Mouse (Mus musculus) MEL (cell line): Measurements from ENCODE around the gene Mcm2. TPM values are rescaled to one million over a fixed set of nuclear protein-coding genes. Genes with fewer than 3 reads are reported as not detected.

Source experiments
- DNase-seq: peaks from one replicate; pipeline ENCODE4 v3.0.0; 2011; ENCODE audit warnings: low read depth, low spot score
- H3K27ac ChIP-seq: 2 replicates; pipeline ENCODE4 v1.5.1; 2012; ENCODE audit warnings: low read depth, mild to moderate bottlenecking, control low read depth, low read length, moderate library complexity; ENCODE audit not compliant: control insufficient read depth
- H3K27me3 ChIP-seq, 2 experiments: fragments of 150-350 bp in 1 of 2; sonication (generic) in 1 of 2; 2 replicates each; pipeline ENCODE4 v1.6.1; 2012; ENCODE audit warnings: low read length in 2 of 2, mild to moderate bottlenecking in 2 of 2, improper control_type of control experiment in 1 of 2, moderate library complexity in 1 of 2; ENCODE audit not compliant: insufficient read depth in 2 of 2, control insufficient read depth in 1 of 2
- H3K36me3 ChIP-seq, 2 experiments: 2 replicates each; pipeline ENCODE4 v1.6.1; 2012 to 2014; ENCODE audit warnings: low read length in 2 of 2, improper control_type of control experiment in 1 of 2, inconsistent platforms in 1 of 2, mild to moderate bottlenecking in 1 of 2; ENCODE audit not compliant: insufficient read depth in 2 of 2, control insufficient read depth in 1 of 2
- H3K4me1 ChIP-seq, 2 experiments: fragments of 150-350 bp in 1 of 2; sonication (generic) in 1 of 2; 2 replicates each; pipeline ENCODE4 v1.6.1; 2012; ENCODE audit warnings: low read length in 2 of 2, improper control_type of control experiment in 1 of 2, mild to moderate bottlenecking in 1 of 2; ENCODE audit not compliant: insufficient read depth in 2 of 2, control insufficient read depth in 1 of 2
- H3K4me3 ChIP-seq, 2 experiments: fragments of 150-350 bp in 1 of 2; sonication (generic) in 1 of 2; 2 replicates each; pipeline ENCODE4 v1.5.1; 2012; ENCODE audit warnings: low read depth in 2 of 2, low read length in 2 of 2, mild to moderate bottlenecking in 2 of 2, moderate library complexity in 2 of 2, control low read depth in 1 of 2, improper control_type of control experiment in 1 of 2; ENCODE audit not compliant: control insufficient read depth in 1 of 2, insufficient read depth in 1 of 2
- H3K79me2 ChIP-seq: 2 replicates; pipeline ENCODE4 v1.6.1; 2012; ENCODE audit warnings: mild to moderate bottlenecking, low read length, moderate library complexity; ENCODE audit not compliant: control insufficient read depth, poor library complexity, insufficient read depth
- H3K9ac ChIP-seq: 2 replicates; pipeline ENCODE4 v1.6.1; 2012; ENCODE audit warnings: low read depth, mild to moderate bottlenecking, control low read depth, low read length, moderate library complexity; ENCODE audit not compliant: control insufficient read depth, poor library complexity, severe bottlenecking
- H3K9me3 ChIP-seq: fragments of 150-350 bp; sonication (generic); replicated peaks from 2 replicates; pipeline ENCODE4 v1.6.1; 2012; ENCODE audit warnings: mild to moderate bottlenecking, low read length, improper control_type of control experiment, moderate library complexity; ENCODE audit not compliant: insufficient read depth
- CHD2 ChIP-seq: IDR thresholded peaks from 2 replicates; pipeline ENCODE4 v1.6.1; 2011; ENCODE audit warnings: low read length, improper control_type of control experiment
- CTCF ChIP-seq, 3 experiments: IDR thresholded peaks in 2 of 3; conservative IDR thresholded peaks in 1 of 3; 2 replicates each; pipeline ENCODE4 v1.5.1; 2011 to 2012; ENCODE audit warnings: low read length in 3 of 3, low read depth in 2 of 3, mild to moderate bottlenecking in 2 of 3, improper control_type of control experiment in 1 of 3, inconsistent platforms in 1 of 3, mixed read lengths in 1 of 3, moderate library complexity in 1 of 3; ENCODE audit not compliant: control insufficient read depth in 1 of 3, insufficient read depth in 1 of 3, poor library complexity in 1 of 3, severe bottlenecking in 1 of 3
- E2F4 ChIP-seq: IDR thresholded peaks from 2 replicates; pipeline ENCODE4 v1.6.1; 2011; ENCODE audit warnings: low read depth, low read length, improper control_type of control experiment, borderline replicate concordance
- GATA1 ChIP-seq: IDR thresholded peaks from 2 replicates; pipeline ENCODE4 v1.6.1; 2011; ENCODE audit warnings: low read depth, low read length, improper control_type of control experiment
- MAZ ChIP-seq: IDR thresholded peaks from 2 replicates; pipeline ENCODE4 v1.6.1; 2012; ENCODE audit warnings: low read depth, mild to moderate bottlenecking, inconsistent platforms, low read length, improper control_type of control experiment
- MEF2A ChIP-seq: IDR thresholded peaks from 2 replicates; pipeline ENCODE4 v1.6.1; 2014; ENCODE audit warnings: low read depth, mild to moderate bottlenecking, inconsistent platforms, low read length, improper control_type of control experiment; ENCODE audit not compliant: poor library complexity, insufficient replicate concordance, severe bottlenecking; ENCODE audit errors: extremely low read depth
- MYC ChIP-seq: IDR thresholded peaks from 2 replicates; pipeline ENCODE4 v1.6.1; 2011; ENCODE audit warnings: low read depth, mild to moderate bottlenecking, low read length, improper control_type of control experiment, moderate library complexity
- RCOR1 ChIP-seq: IDR thresholded peaks from 2 replicates; pipeline ENCODE4 v1.6.1; 2012; ENCODE audit warnings: low read depth, mild to moderate bottlenecking, inconsistent platforms, low read length, improper control_type of control experiment
- SIN3A ChIP-seq: IDR thresholded peaks from 2 replicates; pipeline ENCODE4 v1.6.1; 2012; ENCODE audit warnings: low read length, improper control_type of control experiment, inconsistent platforms
- SMC3 ChIP-seq: IDR thresholded peaks from 2 replicates; pipeline ENCODE4 v1.6.1; 2011; ENCODE audit warnings: low read depth, low read length, improper control_type of control experiment
- TAL1 ChIP-seq: IDR thresholded peaks from 2 replicates; pipeline ENCODE4 v1.6.1; 2012; ENCODE audit warnings: mild to moderate bottlenecking, inconsistent platforms, low read length, moderate library complexity, mixed read lengths
- TBP ChIP-seq: IDR thresholded peaks from 2 replicates; pipeline ENCODE4 v1.8.0; 2011; ENCODE audit warnings: low read depth, low read length, improper control_type of control experiment
- UBTF ChIP-seq: IDR thresholded peaks from 2 replicates; pipeline ENCODE4 v1.6.1; 2012; ENCODE audit warnings: low read depth, mild to moderate bottlenecking, inconsistent platforms, low read length, improper control_type of control experiment, moderate library complexity, borderline replicate concordance; ENCODE audit not compliant: insufficient read depth
- USF2 ChIP-seq, 2 experiments: IDR thresholded peaks; 2 replicates each; pipeline ENCODE4 v1.6.1; 2011 to 2012; ENCODE audit warnings: improper control_type of control experiment in 2 of 2, low read length in 2 of 2, borderline replicate concordance in 1 of 2, inconsistent platforms in 1 of 2, low read depth in 1 of 2, mild to moderate bottlenecking in 1 of 2; ENCODE audit not compliant: insufficient read depth in 1 of 2
- ZKSCAN1 ChIP-seq: IDR thresholded peaks from 2 replicates; pipeline ENCODE4 v1.6.1; 2012; ENCODE audit warnings: low read depth, mild to moderate bottlenecking, inconsistent platforms, low read length, improper control_type of control experiment, moderate library complexity
- polyA plus RNA-seq, 2 experiments: library from polyadenylated mRNA; stranded (reverse) in 1 of 2; unstranded in 1 of 2; fragments of >175 nt in 1 of 2; fragments of >200 nt in 1 of 2; gene quantifications; 2 replicates each; pipeline versions ENCODE4 v1.2.1 to v1.2.4; 2012; ENCODE audit warnings: low replicate concordance in 2 of 2, low read depth in 1 of 2; ENCODE audit not compliant: insufficient read length in 2 of 2, insufficient read depth in 1 of 2, missing spikeins in 1 of 2
- total RNA-seq: library from RNA; depleted of rRNA; stranded (reverse); fragments of 300-350 nt; gene quantifications from 2 replicates; pipeline ENCODE4 v1.2.3, GENCODE M21; 2012

Gene Mcm2
- total and polyA plus RNA-seq, 3 experiments: 110 to 268 (median 242) TPM

DNA sequence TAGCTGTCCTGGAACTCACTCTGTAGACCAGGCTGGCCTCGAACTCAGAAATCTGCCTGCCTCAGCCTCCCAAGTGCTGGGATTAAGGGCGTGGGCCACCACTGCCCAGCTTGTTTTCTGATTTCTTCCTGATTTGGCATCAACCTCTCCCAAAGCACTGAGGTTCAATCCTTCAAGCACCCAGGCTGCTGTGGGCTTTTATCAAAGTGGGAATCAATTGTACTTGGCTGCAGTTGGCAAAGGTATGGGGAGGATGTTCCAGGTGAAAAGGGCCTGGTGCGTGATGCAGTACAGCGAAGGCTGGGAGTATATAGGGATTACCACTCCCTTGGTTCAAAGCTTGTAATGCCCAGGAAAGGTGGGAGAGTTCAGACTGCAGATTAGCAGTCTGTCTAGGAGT is 506 bp upstream of the Mcm2 start:
- no peak for DNase-seq
- H3K36me3 ChIP-seq: peaks cover 3 to 25% of the 10 kb centered on the region in 2 experiments; a peak in 3 of 4 replicates
- no peaks in the 10 kb centered on the region for H3K27me3 ChIP-seq
- no peak overlapping the region for H3K27ac ChIP-seq
- peaks cover 43% of the 10 kb centered on the region for H3K79me2 ChIP-seq
- H3K9me3 ChIP-seq: no peaks in the 10 kb centered on the region
- peak overlapping the region; percentile 51; the same call in 1 of the 2 replicates for H3K9ac ChIP-seq
- H3K4me1 ChIP-seq: peaks cover 0 to 26% of the 10 kb centered on the region in 2 experiments; a peak in 2 of 4 replicates
- H3K4me3 ChIP-seq: peak overlapping the region in 1 of 2 experiments; percentile 29; a peak in 1 of 4 replicates
- TF ChIP-seq SMC3 (no peak), USF2 (IDR thresholded peaks at IDR 0.05; ENCODE audit: borderline replicate concordance in 1 of 2, insufficient read depth in 1 of 2, low read depth in 1 of 2, low read length in 2 of 2) (no peak), TAL1 (no peak), CHD2 (no peak), RCOR1 (no peak; the same call in 1 of the 2 replicates), TBP (no peak), ZKSCAN1 (no peak), UBTF (no peak)

DNA sequence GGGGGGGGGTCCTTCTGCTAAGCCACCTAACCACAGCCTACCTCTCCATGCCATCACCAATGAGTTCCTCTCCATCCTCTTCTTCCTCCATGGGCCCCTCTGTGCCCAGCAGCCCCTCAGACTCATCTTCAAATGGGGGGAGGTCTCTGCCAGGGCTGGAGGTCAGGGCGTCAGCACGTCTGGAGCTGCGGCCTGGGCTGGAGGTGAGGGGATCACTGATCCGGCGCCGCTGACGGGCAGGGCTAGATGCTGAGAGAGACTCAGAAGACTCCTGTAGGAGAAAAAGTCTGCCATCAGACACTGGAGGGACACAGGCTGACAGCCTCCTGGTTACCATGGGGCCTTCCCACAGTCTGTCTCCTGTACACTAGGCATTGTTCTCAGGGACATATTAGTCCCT is 1.3 kb downstream of the Mcm2 start:
- Histone ChIP-seq H3K36me3 (peaks cover 13 to 22% of the 10 kb centered on the region in 2 experiments), H3K9me3 (no peaks in the 10 kb centered on the region), H3K27me3 (no peaks in the 10 kb centered on the region), H3K27ac (no peak overlapping the region), H3K4me1 (peaks cover 0 to 17% of the 10 kb centered on the region in 2 experiments; a peak in 2 of 4 replicates), H3K79me2 (peaks cover 36% of the 10 kb centered on the region), H3K9ac (peak overlapping the region; percentile 85), H3K4me3 (peak overlapping the region; percentile 67 to 100)
- TF ChIP-seq USF2 (IDR thresholded peaks at IDR 0.05; ENCODE audit: borderline replicate concordance in 1 of 2, insufficient read depth in 1 of 2, low read depth in 1 of 2, low read length in 2 of 2) (no peak), E2F4 (no peak), MAZ (no peak), GATA1 (no peak), MEF2A (no peak), SIN3A (0 out of 2 replicates have a peak, but pooled peaks have one; percentile 16)
- DNase-seq: no peak

DNA sequence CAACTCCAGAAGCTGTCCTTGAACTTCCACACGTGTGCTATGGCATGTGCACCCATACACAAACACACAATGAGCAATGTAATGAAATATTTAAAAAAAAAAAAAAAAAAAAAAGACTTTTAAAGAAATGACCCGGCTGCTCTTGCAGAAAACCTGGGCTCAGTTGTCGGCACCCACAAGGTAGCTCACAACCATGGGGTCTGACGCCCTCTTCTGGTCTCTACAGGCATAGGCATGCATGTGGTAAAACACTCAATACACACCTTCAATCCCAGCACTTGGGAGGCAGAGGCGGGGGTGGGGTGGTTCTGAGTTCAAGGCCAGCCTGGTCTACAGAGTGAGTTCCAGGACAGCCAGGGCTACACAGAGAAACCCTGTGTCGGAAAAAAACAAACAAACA is 2.6 kb downstream of the Mcm2 start:
- Histone ChIP-seq H3K9me3 (no peaks in the 10 kb centered on the region), H3K79me2 (peaks cover 33% of the 10 kb centered on the region), H3K4me3 (no peak overlapping the region), H3K9ac (no peak overlapping the region), H3K27ac (no peak overlapping the region), H3K4me1 (peaks cover 0 to 15% of the 10 kb centered on the region in 2 experiments; a peak in 2 of 4 replicates), H3K36me3 (peaks cover 20 to 24% of the 10 kb centered on the region in 2 experiments), H3K27me3 (no peaks in the 10 kb centered on the region)
- DNase-seq: peak; percentile 63
- TF ChIP-seq CTCF (IDR thresholded peaks at IDR 0.05 in 2 of 3, conservative IDR thresholded peaks at IDR 0.05 in 1 of 3; ENCODE audit: control insufficient read depth in 1 of 3, insufficient read depth in 1 of 3, low read depth in 2 of 3, low read length in 3 of 3, poor library complexity in 1 of 3, severe bottlenecking in 1 of 3): peak; percentile 42 to 46 (median 44)
- TF ChIP-seq MYC: no peak
- TF ChIP-seq, all 39 proteins: peak for 1
